Mouse (Mus musculus): ENCODE results near the gene Itsn2.
"Not testable (repeated sequence)": the region's sequence is repeated elsewhere in the genome, so short reads cannot be mapped to it uniquely, and the experiment has no call there.

Gene Itsn2

GRCm38 (mm10) chr12:4709926-4710325 lies 117.5 kb downstream of the Itsn2 start:
- no peak for DNase-seq

GRCm38 (mm10) chr12:4713361-4713760 lies 120.9 kb downstream of the Itsn2 start:
- DNase-seq: no peak

DNA sequence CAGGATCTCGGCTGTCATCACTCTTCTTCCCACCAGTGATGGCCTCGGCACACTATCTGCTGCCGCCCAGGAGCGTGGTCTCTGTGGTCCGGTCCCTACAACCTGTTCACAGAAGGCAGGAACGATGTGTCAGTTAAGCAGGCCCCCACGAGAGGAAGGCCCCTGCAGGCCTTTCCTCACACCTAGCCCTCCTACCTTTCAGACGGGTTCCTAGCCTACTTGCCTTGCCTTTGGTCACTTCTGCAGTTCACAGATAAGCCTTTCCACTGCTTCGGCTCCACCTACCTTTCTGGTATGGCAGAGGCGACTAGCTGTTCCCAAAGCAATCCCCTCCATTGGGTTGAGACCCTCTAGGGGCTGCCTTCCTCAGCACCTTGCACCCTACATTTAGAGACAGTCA lies 123.2 kb downstream of the Itsn2 start:
- no peak for DNase-seq

DNA sequence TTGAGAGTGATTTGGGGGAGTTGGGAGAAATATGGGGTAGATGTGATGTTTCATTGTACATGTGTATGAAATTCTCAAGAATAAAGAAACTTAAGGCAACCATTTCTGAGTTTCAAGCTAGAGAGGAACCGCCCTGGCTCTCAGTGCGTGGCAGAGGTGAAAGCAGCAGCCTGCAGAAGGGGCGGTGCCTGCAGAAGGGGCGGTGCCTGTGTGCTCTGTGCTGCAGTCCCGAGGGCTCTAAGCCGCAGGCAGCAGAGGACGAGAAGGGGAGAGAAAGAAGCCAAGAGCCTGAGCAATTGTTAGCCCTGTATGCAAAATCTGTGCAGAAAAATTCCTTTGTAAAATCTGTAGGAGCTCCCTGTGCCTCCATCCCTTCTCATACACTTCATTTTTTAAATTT lies 125.0 kb downstream of the Itsn2 start:
- no peak for DNase-seq

- no peak for DNase-seq
These were observed 126.8 kb downstream of the Itsn2 start for GRCm38 (mm10) chr12:4719066-4719761.

DNA sequence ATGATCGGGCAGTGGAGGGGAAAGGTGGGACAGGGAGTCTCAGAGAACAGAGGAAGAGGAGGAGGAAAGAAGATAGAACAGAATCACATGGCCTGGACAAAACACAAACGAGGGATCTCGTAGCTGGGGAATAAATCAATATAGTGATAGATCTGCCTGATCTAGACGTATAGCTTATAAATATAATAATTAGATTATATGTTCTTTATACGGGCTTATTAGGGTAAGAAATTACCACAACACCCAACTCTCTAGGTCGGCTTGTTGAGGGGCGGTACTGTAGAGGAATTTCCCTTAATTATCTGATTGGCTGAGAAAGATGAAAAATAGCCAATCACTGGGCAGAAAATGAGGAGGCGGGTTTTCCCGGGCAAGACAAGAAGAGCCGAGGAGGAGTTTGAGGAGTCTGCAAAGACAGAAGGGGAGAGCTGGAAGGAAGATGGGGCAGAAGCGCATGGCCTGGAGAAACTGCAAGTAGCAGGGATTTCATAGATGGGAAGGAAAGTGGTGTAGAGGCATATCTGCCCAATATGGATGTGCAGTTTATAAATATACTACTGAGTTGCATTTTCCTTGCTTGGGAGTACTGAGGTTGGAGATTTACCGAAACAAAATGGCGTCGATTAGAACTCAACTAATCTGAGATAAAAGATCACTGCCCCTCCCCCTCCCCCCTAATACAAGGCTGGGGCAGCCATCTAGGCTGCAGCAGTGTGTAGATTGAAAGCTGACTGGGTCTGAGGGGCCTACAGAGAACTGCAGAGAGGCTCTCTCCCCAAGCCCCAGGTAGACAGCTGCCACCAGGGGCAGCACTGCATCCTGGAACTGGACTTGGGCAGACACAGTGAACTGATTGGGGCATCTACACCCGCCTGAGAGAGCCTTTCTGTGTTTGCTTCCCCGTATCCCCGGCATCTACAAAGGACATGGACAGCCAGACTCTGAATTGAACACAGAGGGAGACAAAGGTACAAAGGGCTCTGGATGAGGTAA lies 127.6 kb downstream of the Itsn2 start:
- DNase-seq: no peak

GRCm38 (mm10) chr12:4729165-4729564 lies 136.7 kb downstream of the Itsn2 start:
- no peak for DNase-seq

DNA sequence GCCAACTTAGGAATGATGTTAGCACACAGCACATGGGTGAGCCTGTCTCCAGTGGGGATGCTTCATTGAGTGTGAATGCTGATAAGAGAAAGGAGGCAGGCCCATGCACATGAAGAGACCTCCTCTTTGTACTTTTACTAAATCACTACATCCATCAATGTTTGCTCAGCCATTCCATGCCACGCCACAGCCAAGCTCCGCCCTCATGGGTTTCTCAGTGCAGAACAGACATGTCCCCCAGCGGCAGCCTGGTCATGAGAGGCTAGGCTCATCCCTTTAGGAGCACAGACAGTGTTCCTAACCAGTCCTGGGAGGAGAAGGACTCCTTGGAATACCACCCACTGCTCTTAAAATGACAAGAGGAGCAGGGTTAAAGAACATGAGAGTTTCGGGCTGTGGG lies 139.2 kb downstream of the Itsn2 start:
- DNase-seq: no peak

DNA sequence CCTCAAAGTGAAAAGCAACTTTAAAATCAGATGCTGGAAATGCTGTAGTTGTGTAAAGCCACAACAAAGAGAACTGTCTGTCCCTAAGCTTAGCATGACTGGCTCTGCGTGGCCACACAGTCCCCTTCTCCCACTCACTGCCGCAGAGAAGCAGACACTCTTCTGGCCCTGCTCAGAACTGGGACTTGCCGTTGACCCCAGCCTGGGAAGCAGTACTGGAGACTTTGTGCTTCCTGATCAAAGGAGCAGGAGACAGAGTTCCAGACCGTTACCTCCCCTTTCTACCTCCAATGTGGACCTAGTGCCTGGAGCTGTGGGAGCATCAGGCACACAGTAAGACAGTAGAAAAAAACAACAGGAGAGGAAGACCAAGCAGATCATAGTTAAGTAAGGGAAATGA lies 139.9 kb downstream of the Itsn2 start:
- no peak for DNase-seq

DNA sequence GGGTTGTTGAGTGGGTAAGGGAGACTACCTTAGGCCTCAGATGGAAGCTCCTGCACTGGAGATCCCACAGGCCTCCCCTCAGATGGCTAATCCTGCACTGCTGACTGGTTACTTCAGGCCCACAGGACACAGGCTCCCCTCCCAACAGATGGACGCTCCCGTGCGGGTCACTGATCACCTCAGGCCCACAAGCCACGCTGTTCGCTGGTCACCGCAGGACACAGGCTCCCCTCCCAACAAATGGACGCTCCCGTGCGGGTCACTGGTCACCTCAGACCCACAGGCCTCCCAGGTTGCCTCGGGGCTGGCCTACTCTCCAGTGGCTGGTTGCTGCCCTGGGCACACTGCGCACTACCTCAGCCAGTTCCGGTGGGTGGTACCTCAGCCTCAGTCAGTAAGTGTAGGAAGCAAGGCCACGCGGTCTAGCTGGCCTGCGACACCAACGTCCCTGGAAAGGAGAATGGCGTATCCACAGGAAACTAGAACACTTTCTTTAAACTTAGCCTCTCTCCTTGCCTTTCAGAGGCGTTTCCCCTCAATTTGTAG lies 145.7 kb downstream of the Itsn2 start, which contains the start of gene Fam228a:
Gene Fam228a (minus strand): TSS at position 400 of the 546 bp plus-strand sequence.
- no peak for DNase-seq

GRCm38 (mm10) chr12:4740823-4741222 lies 148.4 kb downstream of the Itsn2 start:
- DNase-seq: no peak

- no peak for DNase-seq
These were observed 149.7 kb downstream of the Itsn2 start for GRCm38 (mm10) chr12:4742183-4742582.

DNA sequence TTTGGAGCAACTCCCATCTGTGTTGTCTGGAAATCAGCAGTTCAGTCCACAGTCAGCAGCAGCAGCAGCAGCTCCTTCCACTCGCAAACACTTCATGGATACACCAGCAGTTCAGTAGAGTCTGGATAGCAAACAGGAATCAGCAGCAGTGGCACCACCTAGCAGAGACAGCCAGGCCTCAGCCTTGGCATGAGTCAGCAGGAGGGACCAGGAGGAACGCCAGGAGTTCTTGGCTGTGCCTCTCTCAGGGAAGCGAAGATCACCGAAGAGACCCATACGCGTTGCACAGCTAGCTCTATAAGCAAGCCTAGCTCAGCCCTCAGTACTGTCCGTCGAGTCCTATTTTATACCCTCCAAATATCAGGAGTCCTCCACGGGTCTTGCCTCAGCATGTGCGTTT lies 152.0 kb downstream of the Itsn2 start:
- no peak for DNase-seq

GRCm38 (mm10) chr12:4754451-4754850 lies 162.0 kb downstream of the Itsn2 start:
- DNase-seq: not testable (repeated sequence)

DNA sequence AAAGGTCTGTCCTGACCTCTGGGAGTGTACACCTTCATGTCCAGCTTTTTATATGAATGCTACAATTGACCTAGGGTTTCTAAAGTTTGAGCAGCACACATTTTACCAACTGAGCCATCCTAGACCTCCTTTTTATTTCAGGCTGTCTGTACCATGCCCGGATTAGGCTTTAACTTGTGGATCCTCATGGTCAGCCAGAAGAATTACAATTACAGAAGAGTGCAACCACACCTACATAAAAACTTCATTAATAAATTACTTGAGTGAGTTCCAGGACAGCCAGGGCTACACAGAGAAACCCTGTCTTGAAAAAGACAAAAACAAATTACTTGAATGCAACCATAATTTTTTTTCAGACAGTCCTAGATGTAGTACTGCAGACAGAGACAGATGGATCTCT lies 164.6 kb downstream of the Itsn2 start:
- DNase-seq: no peak

Measured in cerebellum, adult 18-20 months (tissue).